Mouse (Mus musculus) splenic B cell, adult 2 months (primary cell): ENCODE results near the gene Baat.
"Not testable (repeated sequence)": the region's sequence is repeated elsewhere in the genome, so short reads cannot be mapped to it uniquely, and the experiment has no call there.

ENCODE experiments used
- DNase-seq: peaks from one replicate; pipeline ENCODE4 v3.0.0-alpha.2; 2011; ENCODE audit warnings: low read depth, low spot score
- H3K27me3 ChIP-seq: 2 replicates; pipeline ENCODE4 v1.6.1; 2012; ENCODE audit warnings: mild to moderate bottlenecking, low read length, moderate library complexity, mixed read lengths; ENCODE audit not compliant: control insufficient read depth, poor library complexity, insufficient read depth, severe bottlenecking
- H3K36me3 ChIP-seq: 2 replicates; pipeline ENCODE4 v1.6.1; 2012; ENCODE audit warnings: mild to moderate bottlenecking, low read length, moderate library complexity, mixed read lengths; ENCODE audit not compliant: control insufficient read depth, poor library complexity, insufficient read depth, severe bottlenecking

The Baat gene

GRCm38 (mm10) chr4:49519476-49519875, 13.1 kb upstream of the Baat start:
- Histone ChIP-seq H3K27me3 (no peaks in the 10 kb centered on the region), H3K36me3 (no peaks in the 10 kb centered on the region)
- DNase-seq, result peak; percentile 11

- DNase-seq, result no peak
- peaks cover 2% of the 10 kb centered on the region for H3K36me3 ChIP-seq
Observed at GRCm38 (mm10) chr4:49514441-49514840, 8.1 kb upstream of the Baat start.

GRCm38 (mm10) chr4:49512636-49513035, 6.3 kb upstream of the Baat start:
- Histone ChIP-seq H3K27me3 (no peaks in the 10 kb centered on the region), H3K36me3 (peaks cover 2% of the 10 kb centered on the region)
- no peak for DNase-seq

More at GRCm38 (mm10) chr4:49514441-49514840, 8.1 kb upstream of the Baat start:
- no peaks in the 10 kb centered on the region for H3K27me3 ChIP-seq

- H3K36me3 ChIP-seq, DNase-seq, H3K27me3 ChIP-seq: not testable (repeated sequence)
Observed at GRCm38 (mm10) chr4:49510236-49510835, 4.0 kb upstream of the Baat start.

GRCm38 (mm10) chr4:49509183-49509582, 2.8 kb upstream of the Baat start:
- no peaks in the 10 kb centered on the region for H3K27me3 ChIP-seq
- no peak for DNase-seq
- H3K36me3 ChIP-seq, result peaks cover 2% of the 10 kb centered on the region

GRCm38 (mm10) chr4:49503563-49503962, 2.8 kb downstream of the Baat start:
- Histone ChIP-seq H3K36me3 (no peaks in the 10 kb centered on the region; the same call in 1 of the 2 replicates), H3K27me3 (no peaks in the 10 kb centered on the region)
- DNase-seq, result no peak

GRCm38 (mm10) chr4:49485934-49486650, 20.3 kb downstream of the Baat start:
- not testable (repeated sequence) for H3K27me3 ChIP-seq, H3K36me3 ChIP-seq, DNase-seq

- no peak for DNase-seq
- no peaks in the 10 kb centered on the region for H3K36me3 ChIP-seq
- H3K27me3 ChIP-seq, result no peaks in the 10 kb centered on the region; the same call in 1 of the 2 replicates
Observed at GRCm38 (mm10) chr4:49485442-49485841, 20.9 kb downstream of the Baat start.

GRCm38 (mm10) chr4:49480896-49481295, 25.5 kb downstream of the Baat start:
- no peaks in the 10 kb centered on the region for H3K36me3 ChIP-seq

GRCm38 (mm10) chr4:49480104-49480760, 26.1 kb downstream of the Baat start:
- H3K36me3 ChIP-seq, result no peaks in the 10 kb centered on the region
- no peaks in the 10 kb centered on the region for H3K27me3 ChIP-seq

More at GRCm38 (mm10) chr4:49480896-49481295, 25.5 kb downstream of the Baat start:
- no peak for DNase-seq
- no peaks in the 10 kb centered on the region for H3K27me3 ChIP-seq

GRCm38 (mm10) chr4:49479035-49479434, 27.3 kb downstream of the Baat start:
- DNase-seq, H3K36me3 ChIP-seq, H3K27me3 ChIP-seq: not testable (repeated sequence)

More at GRCm38 (mm10) chr4:49480104-49480760, 26.1 kb downstream of the Baat start:
- DNase-seq, result no peak

GRCm38 (mm10) chr4:49478118-49478877, 28.1 kb downstream of the Baat start:
- no peak for DNase-seq
- Histone ChIP-seq H3K27me3 (no peaks in the 10 kb centered on the region), H3K36me3 (no peaks in the 10 kb centered on the region)

- Histone ChIP-seq H3K27me3 (no peaks in the 10 kb centered on the region), H3K36me3 (no peaks in the 10 kb centered on the region)
- DNase-seq, result no peak
Observed at GRCm38 (mm10) chr4:49474583-49474982, 31.8 kb downstream of the Baat start.

GRCm38 (mm10) chr4:49473435-49474100, 32.8 kb downstream of the Baat start, which contains the start of gene Acnat1:
TSS of gene Acnat1 (minus strand) at chr4:49473912.
- no peak for DNase-seq
- Histone ChIP-seq H3K36me3 (no peaks in the 10 kb centered on the region), H3K27me3 (no peaks in the 10 kb centered on the region)
